Mouse (Mus musculus) layer of hippocampus, adult 11-12 months (tissue): ENCODE measurements at regions not wholly inside any gene's neighbourhood (a gene's known extent, or its start where the extent isn't known, plus 50 kb on each side); places are given as distances from the start of the nearest gene placed in this dataset.

Source experiments
- DNase-seq: peaks from one replicate; pipeline ENCODE4 v3.0.0; 2022; ENCODE audit warnings: low spot score

DNA sequence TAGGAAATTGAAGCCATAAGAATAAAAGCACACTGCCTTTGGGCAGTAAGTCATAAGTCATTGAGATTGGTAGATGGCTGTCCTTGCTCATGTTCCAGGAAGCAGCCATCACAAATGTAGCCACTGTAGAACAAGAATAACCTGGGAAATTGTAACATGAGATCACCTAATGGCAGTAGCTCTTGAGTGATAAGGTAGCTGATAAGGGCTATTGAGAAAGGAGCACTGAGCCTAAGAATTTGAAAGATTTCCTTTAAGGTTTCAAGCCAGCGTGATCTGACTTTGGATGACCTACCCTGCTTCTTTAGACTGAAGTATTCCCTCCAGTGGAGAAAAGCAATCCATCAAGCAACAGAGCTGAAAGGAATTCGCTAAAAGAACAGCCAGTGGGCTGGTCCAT lies 117.8 kb upstream of the Ppp2r3a start:
- no peak for DNase-seq

DNA sequence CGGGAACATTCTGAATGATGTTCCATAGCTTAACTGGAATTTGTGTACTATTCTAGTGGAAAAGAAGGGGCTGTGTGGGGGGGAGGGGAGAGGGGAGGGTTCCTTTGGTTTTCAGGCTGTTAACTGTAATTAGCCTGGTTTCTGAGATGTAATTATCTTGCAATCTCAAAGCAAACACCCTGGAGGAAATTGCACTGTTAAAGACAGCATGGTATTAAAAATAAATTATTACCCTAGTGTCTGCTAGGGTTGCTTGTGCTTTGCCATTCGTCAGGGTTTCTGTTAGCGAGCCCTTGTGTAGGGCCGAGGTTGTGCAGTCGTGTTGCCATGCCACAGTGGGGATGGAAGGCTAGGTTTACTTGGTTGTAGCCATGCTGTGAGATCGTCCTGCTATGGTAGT lies 105.0 kb upstream of the Ppp2r3a start:
- no peak for DNase-seq

DNA sequence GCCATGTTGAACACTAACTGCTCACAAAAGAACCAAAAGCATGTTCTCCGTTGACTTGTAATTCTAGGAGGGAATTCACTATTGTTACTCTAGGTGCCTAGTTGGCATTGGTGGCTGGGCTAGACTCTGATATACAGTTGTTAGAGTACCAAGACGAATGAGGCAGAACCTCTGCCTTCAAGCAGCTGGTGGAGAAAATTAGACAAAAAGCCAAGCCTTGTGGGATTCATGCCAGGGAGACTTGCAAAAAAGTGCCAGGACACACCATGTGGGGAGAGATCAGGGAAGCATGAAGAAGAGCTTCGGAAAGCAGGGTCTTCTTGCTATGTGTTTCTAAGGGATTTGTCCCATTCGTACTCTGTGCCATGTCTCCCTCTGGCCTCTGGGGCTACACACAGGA lies 97.2 kb upstream of the Ppp2r3a start:
- DNase-seq = no peak

DNA sequence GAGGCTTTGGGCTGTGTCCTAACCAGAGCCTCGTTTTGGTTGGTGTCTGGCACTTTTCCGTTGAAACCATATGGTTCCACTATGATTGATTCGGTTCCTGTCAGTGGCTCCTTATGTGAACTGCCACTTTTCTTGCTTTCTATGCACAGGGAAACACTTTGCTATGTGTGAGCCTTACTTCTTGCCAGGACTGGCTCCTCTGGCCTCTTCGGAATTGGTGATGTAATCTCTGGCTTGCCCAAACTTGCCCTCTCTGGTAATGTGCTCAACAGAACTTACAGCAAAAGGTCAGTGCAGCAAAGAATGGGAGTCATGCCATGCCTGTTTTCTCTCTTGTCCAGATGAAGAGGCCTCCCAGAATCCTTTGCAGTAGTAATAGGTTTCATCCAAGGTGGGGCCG lies 91.3 kb upstream of the Ppp2r3a start:
- DNase-seq = no peak

DNA sequence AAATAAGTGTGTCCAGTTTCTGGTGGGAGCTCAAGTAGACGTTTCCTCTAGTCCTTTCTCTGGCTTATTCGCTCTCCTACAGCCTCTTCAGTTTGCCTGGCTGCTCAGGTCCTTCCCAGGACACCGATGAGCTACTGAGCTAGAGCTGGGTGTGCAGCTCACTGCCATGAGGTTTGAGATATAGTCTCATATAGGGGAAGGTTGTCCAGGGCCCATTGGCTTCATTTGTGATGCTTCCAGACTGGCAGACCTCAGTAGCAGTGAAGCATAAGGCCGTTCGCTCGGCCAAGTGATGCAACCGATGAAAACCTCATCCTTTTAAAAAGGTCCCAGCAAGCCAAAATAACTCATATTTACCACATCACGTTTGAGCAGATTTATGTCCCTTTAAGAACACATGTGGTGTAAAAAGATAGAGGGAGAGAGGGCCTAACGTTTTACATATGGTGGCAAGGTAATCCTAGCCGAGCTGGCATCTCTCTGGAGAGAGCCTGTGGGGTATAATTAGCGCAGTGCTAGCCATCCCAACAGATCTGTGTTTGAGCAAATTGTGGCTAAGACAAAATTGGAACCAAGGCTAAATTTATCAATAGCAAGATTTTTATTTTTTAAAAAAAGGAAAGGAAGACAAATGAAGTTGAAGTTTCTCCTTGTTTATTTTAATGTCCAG lies 89.3 kb upstream of the Ppp2r3a start:
- no peak for DNase-seq

DNA sequence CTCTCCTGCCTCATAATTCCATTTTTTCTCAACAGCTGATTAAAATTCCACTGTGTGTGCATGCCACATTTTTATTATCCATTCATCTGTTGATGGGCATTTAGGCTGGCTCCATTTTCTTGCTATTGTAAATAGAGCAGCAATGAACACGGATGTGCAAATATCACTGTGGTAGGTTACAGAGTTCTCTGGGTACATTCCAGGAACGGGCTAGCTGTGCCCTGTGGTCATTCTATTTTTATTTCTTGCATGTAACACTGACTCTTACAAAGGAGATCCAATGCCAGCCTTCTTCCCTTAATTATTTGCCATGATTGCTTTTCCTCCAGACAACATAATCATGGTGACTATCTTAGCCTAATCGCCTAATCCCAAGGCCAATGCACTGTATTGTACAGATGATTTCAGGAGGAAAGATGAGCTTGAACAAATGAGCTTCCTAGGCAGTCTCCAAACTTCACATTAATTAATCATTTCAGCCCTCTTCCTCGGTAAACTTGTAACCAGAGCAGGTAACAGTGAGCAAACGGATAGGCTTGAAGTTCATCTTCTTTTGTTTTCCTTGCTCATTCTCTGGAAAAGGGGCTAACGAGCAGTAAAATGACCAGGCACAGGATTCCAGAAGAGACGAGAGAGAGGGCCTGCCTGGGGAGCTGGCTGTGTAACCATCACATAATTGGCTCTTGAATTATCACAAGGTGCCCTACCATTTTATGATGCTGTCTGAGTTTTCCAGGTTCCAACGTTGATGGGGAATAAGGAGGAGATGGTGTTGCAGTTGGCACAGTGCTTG lies 77.6 kb upstream of the Ppp2r3a start:
- DNase-seq = no peak

DNA sequence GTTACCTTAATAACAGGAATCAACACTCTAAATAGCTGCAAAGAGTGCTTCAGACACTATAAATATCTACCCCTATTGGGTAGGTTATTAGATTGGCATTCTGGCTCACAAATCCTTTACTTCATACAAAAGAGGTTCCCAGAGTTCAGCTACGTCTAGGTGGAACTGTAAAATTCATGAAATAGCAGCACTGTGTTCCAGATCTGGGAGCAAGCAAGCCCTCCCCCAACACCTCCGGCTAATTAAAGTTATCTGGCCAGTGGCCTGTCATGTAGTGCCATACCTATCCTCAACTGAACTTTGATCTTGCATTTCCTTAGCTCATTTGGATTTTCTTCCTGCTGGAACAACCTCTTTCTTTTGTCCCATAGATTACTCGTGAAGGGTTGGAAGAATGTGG lies 75.4 kb upstream of the Ppp2r3a start:
- no peak for DNase-seq

DNA sequence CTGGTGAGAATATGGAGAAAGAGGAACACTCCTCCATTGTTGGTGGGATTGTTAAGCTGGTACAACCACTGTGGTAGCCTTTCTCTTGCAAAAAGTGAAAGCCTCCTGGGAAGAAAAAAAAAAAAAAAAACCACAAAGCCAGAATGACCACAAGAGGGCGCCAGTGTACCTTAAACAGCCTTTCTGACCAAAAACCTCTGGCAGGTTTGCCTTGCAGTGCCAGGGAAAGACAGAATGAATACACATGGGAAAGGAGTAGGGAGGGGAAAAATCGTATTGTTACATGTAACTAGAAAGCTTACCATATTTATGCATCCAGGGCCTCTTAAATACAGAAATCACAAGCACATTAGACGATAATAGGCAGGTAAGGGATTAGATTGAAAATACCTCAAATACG lies 62.4 kb upstream of the Ppp2r3a start:
- DNase-seq = peak; percentile 63

DNA sequence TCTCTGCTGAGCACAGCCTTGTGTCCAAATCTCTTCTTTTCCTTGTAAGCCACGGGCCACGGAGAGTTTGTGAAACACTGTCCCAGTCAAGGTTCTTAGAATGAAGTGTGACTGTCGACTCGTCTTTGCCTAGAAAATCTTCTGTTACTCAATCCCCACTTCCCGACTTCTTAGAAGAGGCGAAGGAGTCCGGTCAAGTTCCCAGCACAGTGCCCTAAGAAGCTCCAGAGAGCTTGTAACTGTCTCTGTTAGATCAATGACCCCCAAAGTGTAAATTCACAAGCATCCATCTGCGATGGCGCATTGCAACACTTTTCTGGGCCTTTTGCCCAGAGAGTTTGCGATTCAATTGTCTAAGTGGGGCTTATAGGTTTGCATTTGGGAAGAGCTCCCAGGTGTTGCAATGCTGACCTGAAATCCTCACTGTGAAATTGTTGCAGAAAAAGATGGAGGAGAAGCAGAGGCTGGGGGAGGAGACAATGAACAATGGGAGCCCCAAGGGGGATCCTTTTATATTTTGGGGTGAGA lies 54.9 kb upstream of the Ppp2r3a start:
- no peak for DNase-seq

DNA sequence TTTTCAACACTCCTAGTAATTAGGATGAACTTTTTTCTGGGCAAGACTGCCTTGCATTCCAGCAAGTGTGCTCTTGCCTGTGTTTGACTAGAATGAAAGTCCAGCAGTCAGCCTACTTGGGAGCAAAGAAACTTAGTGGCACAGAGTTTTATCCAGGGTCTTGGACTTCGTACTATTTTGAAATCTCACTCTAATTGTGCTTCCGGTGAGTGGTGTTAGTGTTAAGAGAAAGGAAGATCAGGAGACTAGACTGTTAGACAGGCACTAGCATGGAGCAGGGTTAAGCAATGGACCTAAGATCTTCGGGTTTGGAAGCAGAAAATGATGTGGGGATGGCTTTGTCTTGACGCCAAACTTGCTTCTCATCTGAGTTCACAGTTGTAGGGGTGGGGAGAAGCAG lies 54.1 kb upstream of the Ppp2r3a start:
- no peak for DNase-seq
